Mouse (Mus musculus): ENCODE data around the gene Arhgap9. TPM values are rescaled to one million over a fixed set of nuclear protein-coding genes. Genes with fewer than 3 reads are reported as not detected.

Arhgap9 gene
- polyA plus RNA-seq, 3 experiments from 2014 or later: 91.9 to 112 (median 108) TPM

- no peak for ATAC-seq
These were observed 1.5 kb downstream of the Arhgap9 start for GRCm38 (mm10) chr10:127323131-127323855.

- peak; percentile 72 for ATAC-seq
These were observed 2.7 kb downstream of the Arhgap9 start for GRCm38 (mm10) chr10:127324495-127324894.

- ATAC-seq: peak; percentile 22
These were observed 3.8 kb downstream of the Arhgap9 start for GRCm38 (mm10) chr10:127325454-127326016.

GRCm38 (mm10) chr10:127326017-127326801 is 4.4 kb downstream of the Arhgap9 start:
- ATAC-seq: peak; percentile 11

- no peak for ATAC-seq
These were observed 5.1 kb downstream of the Arhgap9 start for GRCm38 (mm10) chr10:127326828-127327227.

- no peak for ATAC-seq
These were observed 5.8 kb downstream of the Arhgap9 start for GRCm38 (mm10) chr10:127327461-127328145.

- no peak for ATAC-seq
These were observed 8.4 kb downstream of the Arhgap9 start for GRCm38 (mm10) chr10:127330212-127330611.

GRCm38 (mm10) chr10:127332211-127332874 is 10.6 kb downstream of the Arhgap9 start:
- no peak for ATAC-seq

- ATAC-seq: no peak
These were observed 11.4 kb downstream of the Arhgap9 start for GRCm38 (mm10) chr10:127333152-127333551.

- ATAC-seq: no peak
These were observed 13.5 kb downstream of the Arhgap9 start for GRCm38 (mm10) chr10:127335271-127335670.

GRCm38 (mm10) chr10:127336952-127337351 is 15.2 kb downstream of the Arhgap9 start:
- ATAC-seq: no peak

- ATAC-seq: peak; percentile 33
These were observed 15.9 kb downstream of the Arhgap9 start for GRCm38 (mm10) chr10:127337536-127338099.

GRCm38 (mm10) chr10:127338930-127339682 is 17.3 kb downstream of the Arhgap9 start:
- ATAC-seq: peak; percentile 92

- ATAC-seq: no peak
These were observed 18.2 kb downstream of the Arhgap9 start for GRCm38 (mm10) chr10:127339683-127340576.

- no peak for ATAC-seq
These were observed 19.0 kb downstream of the Arhgap9 start for GRCm38 (mm10) chr10:127340577-127341359.

GRCm38 (mm10) chr10:127341360-127341690 is 19.6 kb downstream of the Arhgap9 start:
- ATAC-seq: no peak

GRCm38 (mm10) chr10:127341891-127342639 is 20.3 kb downstream of the Arhgap9 start, which contains the start of gene Gli1:
TSS of gene Gli1 (minus strand) at chr10:127341974.
- ATAC-seq: peak; percentile 63

GRCm38 (mm10) chr10:127343029-127343428 is 21.3 kb downstream of the Arhgap9 start:
- no peak for ATAC-seq

GRCm38 (mm10) chr10:127346173-127346572 is 24.4 kb downstream of the Arhgap9 start:
- ATAC-seq: no peak
